Mouse (Mus musculus) lung, adult 2 months (tissue): Measurements from ENCODE around the gene Ptpre.

Source experiments
- CTCF ChIP-seq: fragments of 200-500 bp; IDR thresholded peaks from 2 replicates; pipeline ENCODE4 v1.5.1; 2011; ENCODE audit warnings: mild to moderate bottlenecking, low read length, control low read depth; ENCODE audit not compliant: insufficient read depth
- POLR2A ChIP-seq: fragments of 200-500 bp; IDR thresholded peaks from 2 replicates; pipeline ENCODE4 v1.6.1; 2011; ENCODE audit warnings: low read depth, mild to moderate bottlenecking, control low read depth, low read length, borderline replicate concordance; ENCODE audit errors: extremely low read depth

DNA sequence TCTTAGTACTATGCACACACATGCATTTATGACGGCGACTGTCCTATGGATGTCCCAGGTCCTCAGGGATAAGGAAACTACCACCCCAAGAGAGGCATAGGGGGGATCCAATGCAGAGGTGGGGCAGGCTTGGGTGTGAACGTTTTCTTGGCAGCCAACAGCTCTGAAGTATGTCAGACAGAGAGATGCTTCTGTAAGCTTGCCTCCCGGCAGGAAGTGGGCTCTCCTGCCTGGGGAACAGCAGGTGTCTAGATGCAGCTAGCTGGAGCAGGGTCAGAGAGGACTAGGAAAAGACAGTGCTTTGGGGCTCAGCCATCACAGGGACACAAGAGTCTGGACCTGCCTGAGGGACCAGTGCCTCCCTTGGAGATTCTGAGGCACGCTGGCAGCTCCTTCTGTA lies 9.2 kb downstream of the Ptpre start:
- TF ChIP-seq CTCF = no peak
- no peak for TF ChIP-seq POLR2A
